Mouse (Mus musculus): ENCODE data around the gene Exoc2.
A peak's percentile ranks its signal among the peaks of the same experiment; 100 is the strongest.

Exoc2 gene

DNA sequence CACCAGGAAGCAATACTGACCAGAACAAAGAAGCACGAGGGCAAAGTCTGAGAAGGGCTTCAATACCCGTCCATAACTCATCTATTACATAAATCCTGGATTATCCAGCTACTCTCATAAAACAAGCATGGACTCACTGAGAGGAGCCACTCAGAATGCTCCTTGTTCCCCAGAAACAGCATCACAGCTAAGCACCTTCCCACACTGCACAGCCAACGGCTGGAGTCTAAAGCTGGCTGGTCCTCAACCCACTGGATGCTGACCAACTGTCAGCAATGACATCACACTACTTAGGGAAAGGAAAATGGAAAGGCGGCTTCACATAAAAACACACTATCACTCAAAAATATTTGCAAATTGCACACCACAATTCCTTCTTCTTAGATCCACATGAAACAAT lies 5.6 kb downstream of the Exoc2 start:
- DNase-seq = no peak

DNA sequence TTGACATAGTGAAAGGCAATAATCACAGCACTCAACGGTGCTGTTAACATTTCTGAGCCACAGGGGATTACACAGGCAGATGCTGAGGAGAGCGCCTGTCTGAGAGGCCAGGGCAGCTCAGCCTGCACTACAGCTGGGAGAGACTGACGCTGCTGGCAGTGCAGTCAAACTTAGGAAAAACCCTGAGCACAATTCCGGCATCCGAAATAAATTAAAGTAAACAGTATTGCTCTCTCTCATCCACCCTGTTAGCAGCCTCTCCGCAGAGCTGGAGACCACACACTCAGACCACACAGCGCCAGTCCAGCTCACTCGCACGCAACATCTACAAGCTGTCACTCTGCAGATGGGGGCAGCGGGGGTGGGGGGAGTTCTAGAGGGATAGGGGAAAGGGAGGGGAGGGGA lies 7.4 kb downstream of the Exoc2 start:
- DNase-seq = no peak

DNA sequence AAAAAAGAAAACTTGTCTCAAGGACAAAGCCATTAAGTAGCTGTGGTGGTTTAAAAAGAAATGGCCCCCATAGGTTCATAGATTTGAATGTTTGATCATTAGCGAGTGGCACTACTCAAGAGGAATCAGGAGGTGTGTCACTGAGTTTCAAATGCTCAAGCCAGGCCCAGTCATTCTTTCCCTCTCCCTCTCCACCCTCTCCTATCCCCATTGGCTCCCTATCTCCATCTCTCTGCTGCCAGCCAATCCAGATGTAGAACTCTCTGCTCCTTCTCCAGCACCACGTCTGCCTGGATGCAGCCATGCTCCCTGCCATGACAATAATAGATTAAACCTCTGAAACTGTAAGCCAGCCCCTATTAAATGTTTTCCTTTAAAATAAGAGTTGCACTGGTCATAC lies 12.0 kb downstream of the Exoc2 start:
- DNase-seq = no peak

DNA sequence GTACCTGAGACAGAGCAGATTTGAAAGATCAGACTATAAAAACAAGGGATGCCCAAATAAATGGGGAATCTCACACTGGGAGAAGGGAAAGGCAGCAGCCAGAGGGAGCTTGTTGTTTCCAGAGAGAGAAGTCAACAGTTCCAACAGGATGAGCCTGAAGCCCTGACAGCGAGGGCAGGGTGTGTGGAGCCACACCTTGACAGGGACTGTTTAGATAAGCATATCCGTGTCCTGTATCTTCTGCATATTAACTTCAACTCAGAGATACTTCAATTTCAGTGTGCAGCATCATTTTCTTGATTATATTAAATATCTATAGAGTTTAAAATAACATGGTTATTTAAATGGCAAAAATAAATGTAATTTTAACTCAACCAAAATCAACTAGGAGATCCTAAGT lies 13.2 kb downstream of the Exoc2 start:
- DNase-seq = no peak

DNA sequence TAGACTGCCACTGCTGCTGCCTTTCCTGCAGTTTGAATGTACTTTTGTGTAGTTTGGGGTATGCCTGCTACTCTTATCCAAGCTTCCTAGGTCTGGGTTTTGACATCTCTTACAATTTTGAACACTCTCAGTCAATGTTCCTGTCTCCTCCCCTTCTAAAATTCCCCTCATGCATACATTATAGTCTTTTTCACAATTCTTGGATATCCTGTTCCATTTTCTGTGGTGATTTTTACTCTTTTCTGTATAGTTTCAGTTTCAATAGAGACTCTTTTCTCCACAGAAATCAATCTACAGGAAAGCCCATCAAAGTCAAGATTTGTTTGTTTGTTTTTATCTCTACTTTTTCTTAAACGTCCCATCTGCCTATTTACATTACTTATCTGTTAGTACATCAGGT lies 20.3 kb downstream of the Exoc2 start:
- DNase-seq = no peak

DNA sequence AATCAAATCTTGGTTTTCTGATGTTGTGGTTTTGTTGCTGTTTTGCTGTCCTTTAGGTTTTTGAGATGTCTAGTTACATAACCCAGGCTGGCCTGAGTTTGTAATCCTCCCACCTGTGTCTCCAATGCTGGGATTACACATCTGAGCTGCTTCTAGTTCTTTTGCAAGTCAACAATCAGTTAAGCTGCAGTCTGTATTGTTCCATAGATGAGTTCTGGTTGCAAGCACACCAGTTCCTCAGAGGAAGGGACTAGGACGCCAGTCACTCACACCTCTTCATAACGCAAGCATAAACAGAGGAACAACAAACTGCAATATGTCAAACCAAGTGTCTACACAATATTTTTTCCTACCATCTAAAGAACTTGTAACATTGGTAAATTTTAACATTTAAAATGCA lies 21.8 kb downstream of the Exoc2 start:
- DNase-seq = no peak

DNA sequence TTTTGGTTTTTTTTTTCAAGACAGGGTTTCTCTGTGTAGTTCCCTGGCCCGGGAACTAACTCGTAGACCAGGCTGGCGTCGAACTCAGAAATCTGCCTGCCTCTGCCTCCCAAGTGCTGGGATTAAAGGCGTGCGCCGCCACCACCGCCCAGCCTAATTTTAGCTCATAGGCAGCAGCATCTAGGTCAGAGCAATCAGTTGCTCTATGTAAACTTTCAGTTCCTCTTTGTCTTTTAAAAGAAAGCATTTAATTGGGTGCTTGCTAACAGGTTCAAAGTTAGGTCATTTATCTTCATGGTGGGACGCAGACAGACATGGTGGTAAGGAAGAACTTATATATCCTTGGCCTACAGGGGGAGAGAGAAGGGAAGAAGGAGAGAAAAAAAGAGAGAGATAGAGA lies 24.7 kb downstream of the Exoc2 start:
- DNase-seq = no peak

DNA sequence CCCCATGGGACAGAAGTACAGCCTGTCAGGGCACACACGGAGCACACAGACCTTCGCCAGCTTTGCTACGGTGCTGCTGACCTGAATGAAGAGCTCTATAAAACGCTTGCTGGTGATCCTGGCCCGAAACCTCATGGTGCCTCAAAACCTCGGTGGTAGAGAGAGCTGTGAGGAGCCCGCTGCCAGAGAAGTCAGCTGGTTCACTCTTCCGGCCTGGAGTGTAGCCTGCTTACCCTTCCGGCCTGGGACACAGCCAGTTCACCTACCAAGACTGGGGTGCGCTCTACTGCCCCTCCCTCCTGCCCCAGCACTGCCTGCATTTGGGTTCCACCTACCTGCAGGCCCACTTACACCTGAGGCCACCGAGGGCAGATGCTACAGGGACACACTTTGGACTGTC lies 26.4 kb downstream of the Exoc2 start, which contains the start of gene Hus1b:
TSS of gene Hus1b (minus strand) at position 220 of the 400 bp plus-strand sequence.
- no peak for DNase-seq

DNA sequence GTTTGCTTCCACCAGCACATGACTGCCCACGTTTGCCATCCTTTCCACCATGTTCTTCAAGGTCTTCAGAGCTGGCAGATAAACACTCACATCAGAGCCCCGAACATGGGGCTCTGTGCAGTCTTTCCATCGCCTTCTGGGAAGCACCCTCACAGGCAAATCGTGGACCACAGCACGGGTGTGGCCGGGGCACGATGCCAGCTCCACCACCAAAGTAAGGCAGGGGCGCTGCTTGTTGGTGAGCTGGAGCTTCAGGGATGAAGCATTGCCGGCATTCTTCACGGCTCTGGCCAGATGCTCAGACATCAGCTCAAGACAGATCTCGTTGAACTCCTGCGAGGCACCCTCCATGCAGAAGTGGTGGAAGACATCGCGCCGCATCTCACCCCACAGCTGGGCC lies 26.8 kb downstream of the Exoc2 start:
- no peak for DNase-seq

DNA sequence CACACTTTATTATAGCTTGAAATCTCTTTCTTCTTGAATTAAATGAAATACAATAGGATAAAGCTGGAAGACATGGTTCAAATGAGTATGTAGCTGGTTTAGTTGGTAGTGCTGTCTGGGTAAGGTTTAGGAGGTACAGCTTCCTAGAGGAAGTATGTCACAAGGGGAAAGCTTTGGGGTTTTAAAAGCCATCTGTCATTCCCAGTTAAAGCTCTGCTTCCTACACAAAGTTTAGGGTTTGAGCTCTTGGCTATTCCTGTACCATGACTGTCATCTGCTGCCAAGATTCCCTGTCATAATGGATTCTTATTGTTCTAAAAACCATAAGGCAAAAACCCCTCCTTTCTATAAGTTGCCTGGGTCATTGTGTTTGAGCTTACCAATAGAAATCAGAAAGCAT lies 28.1 kb downstream of the Exoc2 start:
- DNase-seq = no peak

DNA sequence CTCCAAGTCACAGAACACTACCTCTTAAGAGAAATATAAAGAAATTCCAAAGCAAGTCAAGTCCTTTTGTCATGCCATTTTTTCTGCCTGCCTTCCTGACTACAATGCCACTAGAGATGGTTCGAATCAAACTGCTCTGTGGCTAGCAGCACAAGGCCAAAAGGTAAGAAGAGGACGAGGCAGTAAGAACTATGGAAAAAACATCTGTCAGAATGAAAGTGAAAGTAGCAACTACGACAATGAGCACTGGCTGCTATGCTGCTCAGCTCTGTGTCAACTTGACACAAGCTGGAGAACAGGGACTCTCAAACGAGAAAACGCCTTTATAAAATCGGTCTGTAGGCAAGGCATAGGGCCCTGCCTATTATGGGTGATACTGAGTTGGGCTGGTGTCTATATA lies 40.9 kb downstream of the Exoc2 start:
- no peak for DNase-seq

DNA sequence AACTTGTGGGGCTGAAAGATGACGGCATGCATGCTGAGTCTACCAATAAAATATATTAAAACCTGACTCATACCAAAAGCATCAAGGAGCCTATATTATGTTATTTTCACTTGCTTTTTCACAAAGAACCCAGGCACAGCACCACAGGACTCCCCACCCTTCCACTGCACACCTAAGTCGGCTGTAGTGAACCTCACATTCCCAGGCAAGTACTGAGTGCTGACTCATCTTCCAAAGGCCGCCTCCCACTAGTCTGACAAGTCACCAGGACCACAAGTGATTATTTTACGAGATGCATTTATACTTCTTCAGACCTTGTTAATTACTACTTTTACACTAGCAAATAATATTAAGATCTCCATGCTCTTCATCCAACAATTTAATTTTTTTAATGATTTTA lies 42.3 kb downstream of the Exoc2 start:
- DNase-seq = no peak

DNA sequence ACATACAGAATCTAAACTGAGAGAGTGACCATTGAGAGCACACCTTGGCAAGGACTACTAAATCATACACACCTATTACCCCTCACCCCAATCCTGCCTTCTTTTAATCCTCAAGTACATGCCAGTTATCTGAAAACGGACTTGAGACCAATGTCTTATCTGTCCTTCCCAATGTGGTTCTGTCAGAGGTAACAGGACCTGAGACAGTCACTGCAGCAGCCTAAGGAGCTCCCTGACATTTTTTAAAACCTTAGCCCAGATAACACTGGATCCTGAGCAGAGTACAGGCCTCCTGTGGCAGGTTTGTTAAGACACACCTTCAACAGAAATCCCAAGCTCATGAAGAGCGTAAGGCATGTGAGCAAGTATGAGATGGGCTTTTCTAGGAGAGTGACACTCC lies 44.8 kb downstream of the Exoc2 start:
- no peak for DNase-seq

DNA sequence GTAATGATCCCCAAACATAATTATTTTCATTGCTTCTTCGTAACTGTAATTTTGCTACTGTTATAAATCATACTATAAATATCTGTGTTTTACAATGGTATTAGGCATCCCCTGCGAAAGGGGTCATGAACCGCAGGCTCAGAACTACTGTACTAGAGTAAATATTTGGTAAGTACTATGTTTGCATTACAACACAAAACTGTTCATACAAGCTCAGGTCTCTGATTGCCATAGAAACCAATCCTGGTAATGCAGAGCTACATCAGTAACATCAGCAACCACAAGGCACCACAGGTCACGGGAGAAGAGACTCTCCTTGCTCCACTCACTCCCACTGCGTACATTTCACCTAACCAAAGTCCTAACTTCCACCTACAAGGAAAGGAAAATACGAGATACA lies 49.6 kb downstream of the Exoc2 start:
- no peak for DNase-seq

DNA sequence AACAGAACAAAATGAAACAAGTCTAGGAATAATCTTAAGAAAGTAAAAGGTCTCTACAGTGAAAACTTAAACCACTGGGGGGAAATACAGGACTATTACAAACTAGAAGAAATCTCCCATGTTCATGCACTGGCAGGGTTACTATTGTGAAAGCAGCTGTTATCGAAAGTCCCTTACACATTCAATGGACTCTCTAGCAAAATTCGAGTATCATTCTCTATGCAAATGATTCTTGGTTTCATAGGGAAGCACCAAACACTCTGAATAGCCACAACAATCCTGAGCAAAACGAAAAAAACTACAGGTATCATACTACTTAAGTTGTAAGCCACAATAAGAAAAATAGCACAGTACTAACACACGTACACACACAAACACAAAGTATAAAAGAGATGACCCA lies 52.0 kb downstream of the Exoc2 start:
- DNase-seq = no peak

DNA sequence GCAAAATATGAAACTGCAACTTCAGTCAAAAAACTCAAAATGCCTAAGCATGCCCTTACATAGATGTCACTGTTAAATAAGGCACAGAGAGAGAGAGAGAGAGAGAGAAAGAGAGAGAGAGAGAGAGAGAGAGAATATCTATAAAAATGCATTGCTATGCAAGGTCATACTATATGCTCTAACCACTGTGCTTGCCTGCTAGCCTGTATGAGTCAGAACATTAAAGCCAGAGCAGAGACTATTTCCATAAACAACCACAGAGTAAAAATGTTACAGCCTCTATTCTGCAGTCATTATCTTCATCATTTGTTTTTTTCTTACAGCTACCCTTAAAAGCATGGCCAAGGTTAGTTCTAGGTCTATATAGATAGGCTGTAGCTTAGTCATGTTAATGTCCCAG lies 60.1 kb downstream of the Exoc2 start:
- no peak for DNase-seq

DNA sequence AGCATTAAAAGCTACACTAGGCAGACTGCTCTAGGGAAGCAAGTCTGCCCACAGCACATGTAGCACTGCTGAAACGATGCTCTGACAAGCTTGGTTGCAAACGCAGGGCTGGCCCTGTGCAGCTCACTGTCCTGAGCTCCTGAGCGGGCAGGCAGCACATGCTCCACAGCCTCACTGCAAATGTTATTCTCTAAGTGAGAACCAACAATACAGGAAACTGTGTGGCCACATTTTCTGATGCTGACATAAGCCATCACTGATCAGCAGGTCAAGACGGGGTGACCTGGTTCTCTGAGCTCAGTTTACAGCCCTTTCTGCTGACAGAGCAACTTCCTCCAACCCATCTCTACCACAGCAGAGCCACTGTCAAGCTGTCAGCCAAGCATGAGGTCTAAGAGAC lies 60.9 kb downstream of the Exoc2 start:
- DNase-seq = no peak

DNA sequence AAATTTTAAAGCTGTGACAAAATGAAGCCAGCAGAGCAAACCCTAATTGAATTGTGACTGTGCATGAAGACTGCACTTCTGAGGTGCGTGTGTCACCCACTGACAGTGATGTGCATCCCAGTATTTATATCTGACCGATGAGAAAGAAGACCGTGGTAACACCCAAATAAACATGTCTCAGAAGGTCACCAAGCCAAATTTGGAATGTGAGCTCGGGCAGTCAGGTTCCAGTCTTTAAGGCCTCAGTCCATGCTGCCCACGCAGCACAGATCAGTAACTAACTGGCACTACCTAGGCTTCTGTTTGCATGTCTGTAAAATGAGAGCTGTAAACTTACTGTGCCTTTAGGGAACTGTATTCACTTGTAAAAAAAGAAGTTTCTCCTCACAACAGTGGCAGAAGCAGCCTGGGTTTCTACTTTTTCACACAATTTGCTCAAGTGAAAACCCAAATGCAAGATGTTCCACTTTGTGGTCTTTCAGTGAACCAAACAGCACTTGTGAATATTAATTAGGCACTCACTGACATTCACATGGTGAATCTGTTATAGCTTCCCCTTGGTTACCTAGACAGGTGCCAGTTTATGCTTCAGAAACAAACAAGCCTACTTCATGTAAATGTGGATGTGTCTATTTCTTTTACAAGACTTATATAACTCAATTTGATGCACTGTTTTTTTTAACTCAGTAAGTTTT lies 61.8 kb downstream of the Exoc2 start:
- no peak for DNase-seq

DNA sequence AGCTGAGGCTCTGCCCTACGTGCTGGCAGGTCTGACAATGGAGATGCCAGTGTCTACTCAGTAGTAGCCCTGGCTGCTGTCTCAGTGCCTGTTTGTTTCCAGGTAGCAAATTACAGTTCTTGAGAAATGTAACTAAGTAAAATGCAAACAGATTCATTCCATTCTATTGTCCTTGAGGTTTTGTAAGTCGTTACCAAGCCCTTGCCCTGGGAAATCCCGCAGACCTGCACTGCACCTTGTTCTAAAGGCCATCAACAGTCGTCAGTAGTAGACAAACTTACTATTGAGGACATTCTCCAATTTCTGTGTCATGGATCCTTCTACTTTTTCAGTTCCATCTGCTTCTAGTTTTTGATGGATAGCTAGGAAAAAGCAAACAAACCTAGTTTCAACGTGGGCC lies 63.0 kb downstream of the Exoc2 start:
- no peak for DNase-seq

DNA sequence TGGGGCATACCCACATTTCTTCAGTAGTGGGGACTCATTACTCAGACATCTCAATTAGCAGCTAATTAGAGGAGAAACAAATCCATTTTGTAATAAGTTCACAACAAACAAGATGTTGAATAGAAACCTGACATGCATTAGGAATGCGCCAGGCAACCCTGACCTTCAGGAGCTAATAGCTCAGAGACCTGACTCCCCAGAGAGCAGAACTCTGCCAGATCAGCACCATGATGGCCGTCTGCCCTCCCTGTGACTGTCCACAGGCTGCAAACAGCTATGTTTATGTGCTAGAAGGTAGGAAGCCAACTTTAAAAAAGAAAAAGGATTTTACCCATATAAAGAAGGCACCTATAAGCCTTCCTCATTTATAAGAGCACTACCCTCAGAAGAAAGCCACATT lies 71.6 kb downstream of the Exoc2 start:
- DNase-seq = no peak

DNA sequence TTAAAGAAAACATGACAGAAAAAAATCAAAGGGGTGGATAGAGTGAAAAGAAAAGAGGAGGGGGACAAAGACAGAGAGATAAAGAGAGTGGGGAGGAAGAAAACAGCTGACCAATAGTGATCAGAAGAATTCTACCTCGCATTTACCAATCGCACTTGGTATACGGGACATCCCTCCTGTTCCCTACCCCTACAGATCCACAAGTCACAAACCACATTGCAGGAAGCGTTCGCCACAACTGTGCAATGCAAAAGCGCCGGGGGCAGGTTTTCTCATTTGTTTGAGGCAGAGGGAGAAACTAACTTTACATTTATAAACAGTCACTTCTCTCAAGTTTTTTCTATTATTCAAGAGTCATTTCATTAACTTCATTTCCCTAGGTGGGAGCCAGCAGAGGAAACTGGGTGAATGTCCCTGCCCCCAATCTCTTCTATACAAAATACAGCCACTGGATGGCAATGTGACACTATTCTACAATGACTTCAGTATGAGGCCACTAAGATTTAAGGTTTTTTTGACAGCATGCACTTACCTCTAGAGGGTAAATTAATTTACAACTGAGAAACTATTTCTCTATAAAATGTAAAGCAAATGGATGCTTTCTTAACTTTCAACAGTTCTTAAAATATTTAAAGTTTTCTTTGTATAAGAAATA lies 72.4 kb downstream of the Exoc2 start:
- peak; percentile 23 for DNase-seq

DNA sequence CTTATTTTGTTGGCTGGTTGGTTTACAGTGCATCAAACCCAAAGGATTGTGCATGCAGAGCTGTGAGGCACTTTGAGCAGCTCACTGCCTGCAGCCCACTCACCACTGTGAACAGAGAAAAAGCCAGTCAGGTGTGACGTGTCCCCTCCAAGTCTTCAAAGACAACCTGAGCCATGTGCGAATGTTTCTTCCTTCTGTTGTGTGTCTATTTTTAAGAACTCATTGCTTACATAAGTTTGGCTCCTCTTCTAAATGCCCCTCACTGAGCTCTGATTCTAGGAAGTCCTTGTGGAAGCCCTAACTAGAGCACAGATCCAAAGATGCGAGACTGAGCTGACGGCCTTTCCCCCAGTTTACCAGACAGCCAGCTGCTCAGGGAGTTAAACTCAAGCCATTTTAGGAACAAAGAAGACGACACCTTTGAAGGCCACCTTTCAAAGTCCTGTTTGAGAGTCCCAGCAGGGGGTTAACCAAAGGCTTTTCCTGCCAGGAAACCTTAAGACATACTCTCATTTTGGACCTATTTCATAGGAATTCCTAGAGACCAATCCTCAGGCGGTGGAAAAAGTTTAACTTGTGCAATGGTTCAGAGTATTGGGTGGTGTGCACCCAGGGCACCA lies 79.8 kb downstream of the Exoc2 start:
- no peak for DNase-seq

DNA sequence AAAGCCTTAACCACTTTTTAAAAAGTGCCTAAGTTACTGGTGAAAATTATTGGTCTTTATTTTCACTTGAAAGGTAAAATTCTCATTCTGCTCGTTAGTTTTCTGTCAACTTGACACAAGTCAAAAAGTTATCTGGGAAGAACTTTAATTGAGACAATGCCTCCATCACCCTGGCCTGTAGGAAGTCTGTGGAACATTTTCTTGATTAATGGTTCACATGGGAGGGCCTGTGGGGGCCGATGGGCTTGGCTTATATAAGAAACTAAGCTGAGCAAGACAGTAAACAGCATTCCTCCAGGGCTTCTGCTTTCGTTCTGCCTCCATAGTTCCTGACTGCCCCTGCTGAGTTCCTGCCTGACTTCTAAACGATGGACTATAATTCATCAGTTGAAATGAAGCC lies 81.6 kb downstream of the Exoc2 start:
- no peak for DNase-seq

DNA sequence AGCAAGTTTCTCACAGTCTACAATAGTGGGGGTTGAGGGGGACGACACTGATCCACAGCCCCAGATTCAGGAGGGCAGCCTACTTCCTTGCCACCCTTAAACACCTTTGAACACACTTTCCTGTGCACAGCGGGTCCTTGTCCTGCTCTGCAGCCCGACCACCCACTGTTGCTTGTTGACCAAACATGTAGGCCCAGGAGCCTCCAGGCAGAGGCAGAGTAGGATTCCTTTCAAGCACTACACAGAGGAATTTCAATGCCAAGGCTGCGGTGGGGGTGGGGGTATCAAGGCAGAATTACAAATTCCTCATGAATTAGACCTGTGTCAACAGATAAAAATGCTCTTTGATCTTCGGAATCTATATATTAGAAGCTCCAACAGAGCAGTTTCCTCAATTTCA lies 82.7 kb downstream of the Exoc2 start:
- no peak for DNase-seq

DNA sequence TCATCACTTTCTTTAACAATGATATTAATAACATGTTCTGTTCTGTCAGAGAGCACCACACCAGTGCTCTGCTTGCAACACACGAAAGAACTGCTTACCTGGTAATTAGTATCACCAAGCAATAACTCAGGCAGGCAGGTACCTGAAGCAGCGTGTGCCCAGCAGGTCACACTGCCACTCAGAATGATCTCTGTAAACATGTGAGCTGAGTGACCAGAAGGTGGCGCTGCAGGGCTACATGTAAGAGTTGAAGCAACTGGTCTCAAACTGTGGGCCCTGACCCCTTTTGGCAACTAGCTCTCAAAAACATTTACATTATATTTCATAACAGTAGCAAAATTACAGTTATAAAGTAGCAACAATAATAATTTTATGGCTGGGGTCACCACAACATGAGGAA lies 85.4 kb downstream of the Exoc2 start:
- DNase-seq = peak; percentile 81
